Mouse (Mus musculus) thymus, adult 2 months (tissue): Measurements from ENCODE around the gene Morn3.

Experiments
- CTCF ChIP-seq: fragments of 200-500 bp; IDR thresholded peaks from 2 replicates; pipeline ENCODE4 v1.5.1; 2012; ENCODE audit warnings: mild to moderate bottlenecking, control low read depth, low read length, moderate library complexity, borderline replicate concordance; ENCODE audit not compliant: control insufficient read depth, poor library complexity, insufficient read depth; ENCODE audit errors: extremely low read depth
- POLR2A ChIP-seq: fragments of 200-500 bp; IDR thresholded peaks from 2 replicates; pipeline ENCODE4 v1.6.1; 2012; ENCODE audit warnings: mild to moderate bottlenecking, low read length, control low read depth, moderate library complexity; ENCODE audit not compliant: control insufficient read depth, poor library complexity, insufficient read depth; ENCODE audit errors: extremely low read depth

- TF ChIP-seq POLR2A (no peak), CTCF (no peak)
Observed at GRCm38 (mm10) chr5:122991350-122992004, 55.3 kb downstream of the Morn3 start.
